Mouse (Mus musculus) inflammation-experienced regulatory T-cells (primary cell): Measurements from ENCODE around the gene Asic3. TPM values are rescaled to one million over a fixed set of nuclear protein-coding genes. Genes with fewer than 3 reads are reported as not detected.

ENCODE experiments used
- polyA plus RNA-seq, 2 experiments: library from polyadenylated mRNA; unstranded; fragments of 100-300 nt; shearing (Covaris generic); gene quantifications; one replicate each; pipeline ENCODE4 v1.2.1; 2017

The Asic3 gene
- polyA plus RNA-seq = 1 to 10 TPM in 1 of 2 experiments, under 1 TPM in 1; 0.19 to 1.3 TPM

DNA sequence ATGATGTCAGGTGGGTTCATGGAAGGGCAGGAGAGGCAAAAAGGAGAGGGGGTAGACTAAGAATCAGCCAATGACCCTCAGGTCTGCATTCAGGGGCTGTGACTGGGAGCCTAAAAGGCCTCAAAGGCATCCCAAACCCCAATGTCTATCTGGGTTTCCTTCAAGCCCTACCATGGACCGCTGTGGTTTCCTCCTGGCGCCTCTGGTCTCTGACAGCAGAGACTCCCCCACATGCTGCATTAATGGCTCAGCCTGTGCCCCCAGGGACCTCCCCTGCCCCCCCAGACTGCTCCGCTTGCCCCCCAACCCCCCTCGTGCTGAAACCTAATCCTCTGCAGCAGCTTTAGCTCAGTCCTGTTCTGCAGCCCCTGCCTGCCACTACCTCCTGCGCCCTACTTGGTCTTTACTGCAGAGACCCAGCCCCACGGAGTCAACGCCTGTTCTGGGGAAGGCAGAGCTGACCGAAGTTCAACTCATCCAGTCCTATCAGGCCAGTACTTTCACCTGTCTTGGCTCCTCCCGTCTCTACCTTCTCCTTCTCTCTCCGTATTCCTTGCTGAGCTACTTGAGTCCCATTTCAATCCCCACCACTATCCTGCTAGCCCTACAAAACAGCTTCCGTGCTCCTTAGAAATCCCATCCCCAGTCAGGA, at the start of gene Asic3:
Gene Asic3, plus strand, starts transcription at position 351 of the 652 bp plus-strand sequence.

DNA sequence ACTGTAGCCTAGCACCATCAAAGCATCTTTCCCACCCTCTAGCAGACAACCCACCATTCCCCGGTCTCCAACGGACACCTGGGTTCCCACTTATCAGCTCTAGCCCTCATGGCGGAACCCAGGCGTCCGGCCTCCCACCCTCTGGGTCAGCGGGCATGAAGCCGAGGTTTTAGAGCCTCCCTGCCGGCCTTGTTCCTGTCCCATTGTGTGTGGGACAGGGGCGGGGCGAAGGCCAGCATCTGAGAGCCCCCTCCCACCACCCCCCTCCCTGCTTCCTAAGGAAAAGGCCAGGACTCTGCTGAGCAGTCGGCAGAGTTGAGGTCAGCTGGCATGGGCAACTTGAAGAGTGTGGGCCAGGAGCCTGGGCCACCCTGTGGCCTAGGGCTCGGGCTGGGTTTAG, 48.7 kb upstream of the Asic3 start, which contains the start of gene Nos3:
Gene Nos3, plus strand, starts transcription at position 303 of the 400 bp plus-strand sequence.

DNA sequence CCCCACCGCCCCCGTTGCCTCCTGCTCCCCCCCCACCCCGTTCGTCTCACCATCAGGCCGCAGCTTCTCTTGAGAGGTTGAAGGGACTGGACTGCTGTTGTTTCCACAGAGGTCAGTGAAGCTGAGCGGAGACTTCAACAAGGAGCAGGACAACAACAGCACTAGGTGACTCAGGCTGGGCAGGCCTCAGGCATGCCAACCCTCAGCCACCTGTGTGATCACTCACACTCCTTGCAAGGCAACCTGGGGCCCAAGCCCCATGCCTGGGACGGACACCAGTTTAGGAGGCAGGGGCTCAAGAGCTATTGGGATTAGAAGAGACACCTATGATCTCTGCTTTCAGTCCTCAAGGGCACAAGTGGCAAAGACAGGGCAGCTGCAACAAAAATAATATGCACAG, 21.3 kb upstream of the Asic3 start, which contains the start of gene Atg9b:
Gene Atg9b, minus strand, starts transcription at position 280 of the 400 bp plus-strand sequence.

DNA sequence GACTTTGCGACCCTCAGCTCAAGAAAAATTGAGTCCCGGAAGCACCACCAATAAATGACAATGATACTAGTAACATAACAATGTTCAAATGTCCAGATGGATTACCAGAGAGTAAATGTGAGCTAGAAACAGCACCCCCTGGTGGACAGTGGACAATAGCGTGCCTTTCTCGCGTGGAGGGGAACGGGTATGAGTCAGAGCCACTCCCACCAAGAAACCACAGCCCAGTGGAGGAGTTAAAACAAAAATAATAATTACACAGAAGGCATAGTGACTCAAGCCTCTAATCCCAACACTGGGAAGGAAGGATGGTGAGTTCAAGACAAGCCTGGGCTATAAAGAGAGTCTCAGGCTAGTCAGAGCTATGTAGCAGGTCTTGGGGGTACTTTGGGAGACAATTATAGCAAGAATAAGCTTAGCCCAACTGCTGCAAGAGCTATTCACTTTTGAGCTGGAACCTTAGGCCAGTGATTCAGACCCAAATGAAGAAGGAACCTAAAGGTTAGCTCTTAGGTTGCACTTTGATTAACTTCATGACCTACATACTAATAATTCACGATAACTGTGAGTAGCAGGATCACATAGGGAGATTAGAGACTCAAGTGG, 19.7 kb upstream of the Asic3 start, which contains the start of gene Abcb8:
Gene Abcb8, plus strand, starts transcription at position 272 of the 606 bp plus-strand sequence.

DNA sequence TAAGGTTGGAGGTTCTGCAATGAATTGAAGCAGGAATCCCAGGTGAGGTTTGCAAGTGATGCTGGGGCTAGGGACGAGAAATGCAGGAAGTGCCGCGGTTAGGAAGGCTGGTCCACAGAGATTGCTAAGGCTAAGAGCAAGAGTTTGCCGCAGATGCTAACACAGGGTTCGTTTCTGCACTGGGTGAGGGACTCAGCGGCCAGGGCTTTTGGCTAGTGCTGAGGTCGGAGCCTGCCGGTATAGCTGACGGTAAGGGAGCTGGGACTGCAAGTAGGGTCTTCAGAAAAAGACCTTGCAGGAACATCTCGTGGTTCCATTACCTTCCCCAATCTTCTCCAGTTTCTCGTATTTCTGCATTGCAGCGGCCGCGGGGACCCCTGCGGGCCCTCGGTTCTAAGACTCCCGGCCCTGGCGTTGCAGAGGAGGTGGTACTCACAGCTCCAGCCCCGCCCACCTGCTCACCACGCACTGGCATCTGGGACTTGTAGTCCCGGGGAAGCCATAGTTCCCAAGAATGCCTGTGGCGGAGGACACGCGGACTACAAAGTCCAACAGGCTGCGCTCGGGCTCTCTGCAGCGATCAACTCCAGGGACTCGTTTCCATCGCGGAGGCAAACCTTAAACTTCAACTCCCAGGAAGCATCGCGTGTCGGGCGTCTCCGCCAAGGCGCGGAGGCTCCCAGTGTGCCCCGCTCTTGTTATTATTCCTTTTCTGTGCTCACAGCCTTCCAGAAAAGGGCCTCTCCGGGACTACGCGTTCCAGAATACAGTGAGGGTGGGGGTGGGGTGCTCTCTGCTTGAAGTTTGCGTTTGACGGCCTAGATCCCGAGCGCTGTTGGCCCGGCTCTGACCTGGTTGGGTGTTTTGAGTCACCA, 10.2 kb downstream of the Asic3 start, which contains the start of the genes Cdk5 and Slc4a2:
Gene Cdk5, minus strand, starts transcription at position 402 of the 875 bp plus-strand sequence.
Gene Slc4a2, plus strand, starts transcription at position 709 of the 875 bp plus-strand sequence.

DNA sequence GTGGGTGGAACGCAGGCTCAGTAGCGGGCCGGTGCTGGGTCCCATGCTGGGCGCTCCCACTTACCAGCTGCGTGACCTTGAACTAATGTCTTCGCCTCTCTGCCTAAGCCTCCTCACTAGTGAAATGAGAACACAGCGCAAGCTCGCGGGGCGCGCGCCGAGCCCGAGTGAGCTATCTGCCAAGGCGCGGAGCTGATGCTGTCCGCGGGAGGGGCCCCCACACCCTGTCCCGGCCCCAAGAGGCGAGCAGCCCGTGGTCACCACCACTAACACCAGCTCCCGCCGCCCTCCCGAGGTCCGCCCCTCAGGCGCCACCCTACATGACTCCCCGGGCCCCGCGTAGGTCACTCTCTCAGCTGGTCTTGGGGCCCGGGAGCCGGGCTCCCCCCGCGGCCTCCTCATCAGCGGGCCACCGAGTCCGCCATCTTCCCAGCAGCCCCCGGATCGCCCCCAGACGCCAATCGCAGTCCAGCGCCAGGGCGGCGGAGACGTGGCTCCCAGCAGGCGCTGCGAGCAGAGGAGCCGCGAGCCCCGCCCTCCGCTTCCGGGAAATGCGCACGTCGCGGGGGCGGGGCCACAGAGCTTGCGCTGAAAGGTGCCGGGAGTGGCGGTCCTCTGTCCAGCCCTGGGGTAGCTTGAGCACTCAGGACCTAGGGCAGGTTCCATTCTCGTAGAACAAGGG, 31.7 kb downstream of the Asic3 start, which contains the start of gene Fastk:
Gene Fastk, minus strand, starts transcription at position 542 of the 682 bp plus-strand sequence.

DNA sequence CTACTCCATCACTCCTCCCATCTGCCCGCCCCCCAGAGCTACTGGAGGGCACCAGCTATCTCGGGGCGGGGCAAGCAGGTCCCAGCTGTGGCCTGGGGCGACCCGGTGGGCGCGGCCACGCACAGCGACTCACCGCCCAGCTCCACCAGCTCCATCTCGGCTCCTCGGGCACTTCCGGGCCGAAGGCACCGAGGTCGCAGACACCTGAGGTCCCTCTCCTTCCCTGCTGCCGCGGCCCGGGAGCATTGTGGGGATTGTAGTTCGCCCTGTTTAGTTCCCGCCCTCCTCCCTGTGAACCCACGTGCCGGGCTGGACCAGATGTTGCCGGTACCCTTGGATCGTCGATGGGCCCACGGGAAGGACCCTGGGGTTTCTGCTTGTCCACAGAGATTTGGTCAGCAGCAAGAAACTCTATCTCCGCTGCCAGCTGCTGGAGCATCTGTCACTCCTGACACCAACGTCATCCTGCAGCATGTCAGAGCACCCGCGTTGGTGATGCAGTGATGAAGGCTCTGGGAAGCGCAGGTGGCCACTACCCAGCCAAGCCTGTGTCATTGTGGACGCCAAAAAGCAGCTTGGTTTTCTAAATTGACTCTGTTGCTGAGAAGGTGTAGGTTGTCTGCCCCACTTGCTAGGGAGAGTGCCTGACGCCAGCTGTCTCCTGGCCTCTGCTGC, 34.6 kb downstream of the Asic3 start, which contains the start of gene Tmub1:
Gene Tmub1, minus strand, starts transcription at position 231 of the 675 bp plus-strand sequence.

DNA sequence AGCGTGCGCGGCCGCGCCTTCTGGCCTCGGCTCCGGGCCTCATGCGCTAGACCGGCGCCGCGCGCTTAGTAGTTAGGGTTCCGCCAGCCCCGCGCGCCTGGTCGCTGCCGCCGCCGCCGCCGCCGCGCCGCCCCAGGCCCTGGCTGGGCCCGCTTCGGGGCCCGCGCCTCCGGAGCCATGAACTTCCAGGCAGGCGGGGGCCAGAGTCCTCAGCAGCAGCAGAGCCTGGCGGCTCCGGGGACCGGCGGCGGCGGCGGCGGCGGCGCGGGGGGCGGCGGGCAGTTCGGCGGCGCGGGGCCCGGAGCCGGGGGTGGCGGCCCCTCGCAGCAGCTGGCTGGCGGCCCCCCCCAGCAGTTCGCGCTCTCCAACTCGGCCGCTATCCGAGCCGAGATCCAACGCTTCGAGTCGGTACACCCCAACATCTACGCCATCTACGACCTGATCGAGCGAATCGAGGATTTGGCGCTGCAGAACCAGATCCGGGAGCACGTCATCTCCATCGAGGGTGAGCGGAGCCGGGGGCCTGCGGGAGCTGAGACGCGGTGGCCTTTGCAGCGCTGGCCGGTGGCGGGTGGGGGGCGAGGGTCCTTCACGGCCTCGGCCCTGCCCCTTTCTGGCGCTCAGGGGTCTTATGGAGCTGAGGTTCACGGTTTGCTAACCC, 39.0 kb downstream of the Asic3 start, which contains the start of gene Agap3:
Gene Agap3, plus strand, starts transcription at position 148 of the 661 bp plus-strand sequence.

Other genes starting within 250 kb of the Asic3 start
- 10 to 100 TPM in 1 of 2 experiments, 1 to 10 TPM in 1; 7.4 to 15.1 TPM for gene Nupl2, start 248.4 kb upstream of the Asic3 start, polyA plus RNA-seq
- 1 to 10 TPM; 3.7 TPM for gene Kcnh2, start 61.8 kb upstream of the Asic3 start, polyA plus RNA-seq
- under 1 TPM; 0.06 to 0.98 TPM for gene Nos3, start 48.6 kb upstream of the Asic3 start, polyA plus RNA-seq
- 1 to 10 TPM; 1.8 to 5.8 TPM for gene Atg9b, start 21.2 kb upstream of the Asic3 start, polyA plus RNA-seq
- gene Abcb8, start 19.7 kb upstream of the Asic3 start, polyA plus RNA-seq = 10 to 100 TPM; 20.2 to 25.3 TPM
- gene Cdk5, start 10.1 kb downstream of the Asic3 start, polyA plus RNA-seq = 100 to 1,000 TPM in 1 of 2 experiments, 10 to 100 TPM in 1; 79.1 to 104 TPM
- gene Slc4a2, start 10.4 kb downstream of the Asic3 start, polyA plus RNA-seq = 10 to 100 TPM; 30.4 to 38.6 TPM
- 100 to 1,000 TPM; 113 to 115 TPM for gene Fastk, start 31.9 kb downstream of the Asic3 start, polyA plus RNA-seq
- 10 to 100 TPM; 72.2 to 77.0 TPM for gene Tmub1, start 34.5 kb downstream of the Asic3 start, polyA plus RNA-seq
- gene Agap3, start 38.8 kb downstream of the Asic3 start, polyA plus RNA-seq = 10 to 100 TPM; 58.0 to 60.4 TPM
- under 1 TPM in 1 of 2 experiments, not detected in 1; 0.45 TPM for gene Gbx1, start 113.8 kb downstream of the Asic3 start, polyA plus RNA-seq
- gene Asb10, start 127.6 kb downstream of the Asic3 start, polyA plus RNA-seq = not detected
- 1 to 10 TPM in 1 of 2 experiments, not detected in 1; 1.5 TPM for gene 4931409K22Rik, start 143.4 kb downstream of the Asic3 start, polyA plus RNA-seq
- 10 to 100 TPM; 76.5 to 90.5 TPM for gene Abcf2, start 164.1 kb downstream of the Asic3 start, polyA plus RNA-seq
- gene Chpf2, start 173.3 kb downstream of the Asic3 start, polyA plus RNA-seq = 10 to 100 TPM; 26.3 to 27.2 TPM
- gene Smarcd3, start 211.0 kb downstream of the Asic3 start, polyA plus RNA-seq = 1 to 10 TPM; 1.9 to 7.7 TPM